Mouse (Mus musculus): ENCODE data around the gene Notch2. TPM values are rescaled to one million over a fixed set of nuclear protein-coding genes. Genes with fewer than 3 reads are reported as not detected.

Gene Notch2
- polyA plus RNA-seq, 1 experiment from 2014 or later = 14.5 TPM

GRCm38 (mm10) chr3:98060981-98061660, 47.8 kb downstream of the Notch2 start:
- H3K4me1 ChIP-seq (ENCODE audit: control insufficient read depth in 2 of 2, insufficient read depth in 2 of 2, low read length in 2 of 2) = peaks cover 38 to 61% of the 10 kb centered on the region in 2 experiments
- H3K9ac ChIP-seq (ENCODE audit: low read length) = no peak overlapping the region; the same call in 1 of the 2 replicates
- H3K4me2 ChIP-seq (ENCODE audit: low read length) = 0 out of 2 replicates have a peak overlapping the region, but pooled peaks have one; percentile 1
- H3K9me3 ChIP-seq (ENCODE audit: control insufficient read depth, low read length) = no peaks in the 10 kb centered on the region
- no peaks in the 10 kb centered on the region for H3K36me3 ChIP-seq (ENCODE audit: control insufficient read depth, insufficient read depth, low read length)
- H3K4me3 ChIP-seq (ENCODE audit: control insufficient read depth in 1 of 2, insufficient read depth in 1 of 2, low read depth in 1 of 2, low read length in 2 of 2) = no peak overlapping the region
- no peak for ATAC-seq (ENCODE audit: insufficient number of reproducible peaks, insufficient read depth, low FRiP score, low read depth)
- peak overlapping the region; percentile 35 to 90 for H3K27ac ChIP-seq (replicated peaks in 1 of 2; ENCODE audit: control insufficient read depth in 1 of 2, insufficient read depth in 1 of 2, low read depth in 2 of 2, low read length in 2 of 2)
- 36% methylated on average over 7 of the region's 7 CpGs for WGBS
- no peaks in the 10 kb centered on the region for H3K27me3 ChIP-seq (ENCODE audit: control insufficient read depth, insufficient read depth, low read length)

GRCm38 (mm10) chr3:98061661-98062330, 48.5 kb downstream of the Notch2 start:
- H3K4me1 ChIP-seq (ENCODE audit: control insufficient read depth in 2 of 2, insufficient read depth in 2 of 2, low read length in 2 of 2) = peaks cover 34 to 54% of the 10 kb centered on the region in 2 experiments
- no peaks in the 10 kb centered on the region for H3K9me3 ChIP-seq (ENCODE audit: control insufficient read depth, low read length)
- H3K4me3 ChIP-seq (ENCODE audit: control insufficient read depth in 1 of 2, insufficient read depth in 1 of 2, low read depth in 1 of 2, low read length in 2 of 2) = no peak overlapping the region
- peak overlapping the region; percentile 22; the same call in 1 of the 2 replicates for H3K9ac ChIP-seq (ENCODE audit: low read length)
- no peak for ATAC-seq (ENCODE audit: insufficient number of reproducible peaks, insufficient read depth, low FRiP score, low read depth)
- H3K4me2 ChIP-seq (ENCODE audit: low read length) = 0 out of 2 replicates have a peak overlapping the region, but pooled peaks have one; percentile 1
- no peaks in the 10 kb centered on the region for H3K36me3 ChIP-seq (ENCODE audit: control insufficient read depth, insufficient read depth, low read length)
- H3K27ac ChIP-seq (replicated peaks in 1 of 2; ENCODE audit: control insufficient read depth in 1 of 2, insufficient read depth in 1 of 2, low read depth in 2 of 2, low read length in 2 of 2) = peak overlapping the region; percentile 90 to 94
- WGBS = 23% methylated on average over 13 of the region's 13 CpGs
- H3K27me3 ChIP-seq (ENCODE audit: control insufficient read depth, insufficient read depth, low read length) = no peaks in the 10 kb centered on the region

GRCm38 (mm10) chr3:98062591-98063185, 49.4 kb downstream of the Notch2 start:
- no peak overlapping the region for H3K4me3 ChIP-seq (ENCODE audit: control insufficient read depth in 1 of 2, insufficient read depth in 1 of 2, low read depth in 1 of 2, low read length in 2 of 2)
- peaks cover 33 to 55% of the 10 kb centered on the region in 2 experiments for H3K4me1 ChIP-seq (ENCODE audit: control insufficient read depth in 2 of 2, insufficient read depth in 2 of 2, low read length in 2 of 2)

GRCm38 (mm10) chr3:98063186-98063771, 50.0 kb downstream of the Notch2 start:
- peak overlapping the region; percentile 90 to 94 for H3K27ac ChIP-seq (replicated peaks in 1 of 2; ENCODE audit: control insufficient read depth in 1 of 2, insufficient read depth in 1 of 2, low read depth in 2 of 2, low read length in 2 of 2)
- WGBS = 20% methylated on average over 8 of the region's 8 CpGs
- no peaks in the 10 kb centered on the region for H3K27me3 ChIP-seq (ENCODE audit: control insufficient read depth, insufficient read depth, low read length)
- H3K9me3 ChIP-seq (ENCODE audit: control insufficient read depth, low read length) = no peaks in the 10 kb centered on the region
- H3K36me3 ChIP-seq (ENCODE audit: control insufficient read depth, insufficient read depth, low read length) = no peaks in the 10 kb centered on the region
- H3K4me2 ChIP-seq (ENCODE audit: low read length) = peak overlapping the region; percentile 53
- H3K4me3 ChIP-seq (ENCODE audit: control insufficient read depth in 1 of 2, insufficient read depth in 1 of 2, low read depth in 1 of 2, low read length in 2 of 2) = no peak overlapping the region
- peak overlapping the region; percentile 47 for H3K9ac ChIP-seq (ENCODE audit: low read length)
- H3K4me1 ChIP-seq (ENCODE audit: control insufficient read depth in 2 of 2, insufficient read depth in 2 of 2, low read length in 2 of 2) = peaks cover 36 to 61% of the 10 kb centered on the region in 2 experiments
- ATAC-seq (ENCODE audit: insufficient number of reproducible peaks, insufficient read depth, low FRiP score, low read depth) = peak; percentile 25; the same call in 1 of the 2 replicates

More at GRCm38 (mm10) chr3:98062591-98063185, 49.4 kb downstream of the Notch2 start:
- Histone ChIP-seq H3K27ac (replicated peaks in 1 of 2; ENCODE audit: control insufficient read depth in 1 of 2, insufficient read depth in 1 of 2, low read depth in 2 of 2, low read length in 2 of 2) (peak overlapping the region; percentile 90 to 94), H3K27me3 (ENCODE audit: control insufficient read depth, insufficient read depth, low read length) (no peaks in the 10 kb centered on the region), H3K9ac (ENCODE audit: low read length) (peak overlapping the region; percentile 47), H3K4me2 (ENCODE audit: low read length) (peak overlapping the region; percentile 53), H3K36me3 (ENCODE audit: control insufficient read depth, insufficient read depth, low read length) (no peaks in the 10 kb centered on the region), H3K9me3 (ENCODE audit: control insufficient read depth, low read length) (no peaks in the 10 kb centered on the region)
- ATAC-seq (ENCODE audit: insufficient number of reproducible peaks, insufficient read depth, low FRiP score, low read depth) = no peak
- WGBS = 96% methylated on average over 1 of the region's 1 CpGs

GRCm38 (mm10) chr3:98063833-98064232, 50.5 kb downstream of the Notch2 start:
- Histone ChIP-seq H3K4me3 (ENCODE audit: control insufficient read depth in 1 of 2, insufficient read depth in 1 of 2, low read depth in 1 of 2, low read length in 2 of 2) (no peak overlapping the region), H3K27me3 (ENCODE audit: control insufficient read depth, insufficient read depth, low read length) (no peaks in the 10 kb centered on the region), H3K27ac (replicated peaks in 1 of 2; ENCODE audit: control insufficient read depth in 1 of 2, insufficient read depth in 1 of 2, low read depth in 2 of 2, low read length in 2 of 2) (peak overlapping the region; percentile 90 to 94), H3K36me3 (ENCODE audit: control insufficient read depth, insufficient read depth, low read length) (no peaks in the 10 kb centered on the region), H3K9me3 (ENCODE audit: control insufficient read depth, low read length) (no peaks in the 10 kb centered on the region), H3K4me2 (ENCODE audit: low read length) (peak overlapping the region; percentile 53), H3K4me1 (ENCODE audit: control insufficient read depth in 2 of 2, insufficient read depth in 2 of 2, low read length in 2 of 2) (peaks cover 36 to 64% of the 10 kb centered on the region in 2 experiments), H3K9ac (ENCODE audit: low read length) (peak overlapping the region; percentile 47)
- 25% methylated on average over 9 of the region's 9 CpGs for WGBS
- no peak for ATAC-seq (ENCODE audit: insufficient number of reproducible peaks, insufficient read depth, low FRiP score, low read depth)

GRCm38 (mm10) chr3:98065004-98065403, 51.7 kb downstream of the Notch2 start:
- Histone ChIP-seq H3K4me3 (ENCODE audit: control insufficient read depth in 1 of 2, insufficient read depth in 1 of 2, low read depth in 1 of 2, low read length in 2 of 2) (no peak overlapping the region), H3K36me3 (ENCODE audit: control insufficient read depth, insufficient read depth, low read length) (no peaks in the 10 kb centered on the region), H3K9me3 (ENCODE audit: control insufficient read depth, low read length) (no peaks in the 10 kb centered on the region), H3K4me2 (ENCODE audit: low read length) (no peak overlapping the region), H3K27me3 (ENCODE audit: control insufficient read depth, insufficient read depth, low read length) (no peaks in the 10 kb centered on the region), H3K9ac (ENCODE audit: low read length) (no peak overlapping the region), H3K4me1 (ENCODE audit: control insufficient read depth in 2 of 2, insufficient read depth in 2 of 2, low read length in 2 of 2) (peaks cover 36 to 68% of the 10 kb centered on the region in 2 experiments), H3K27ac (replicated peaks in 1 of 2; ENCODE audit: control insufficient read depth in 1 of 2, insufficient read depth in 1 of 2, low read depth in 2 of 2, low read length in 2 of 2) (peak overlapping the region in 1 of 2 experiments; percentile 90; a peak in 1 of 4 replicates)
- 67% methylated on average over 8 of the region's 8 CpGs for WGBS
- ATAC-seq (ENCODE audit: insufficient number of reproducible peaks, insufficient read depth, low FRiP score, low read depth) = no peak

- peaks cover 8% of the 10 kb centered on the region for H3K36me3 ChIP-seq (ENCODE audit: control insufficient read depth, insufficient read depth, low read length)
- H3K4me3 ChIP-seq (ENCODE audit: control insufficient read depth in 1 of 2, insufficient read depth in 1 of 2, low read depth in 1 of 2, low read length in 2 of 2) = no peak overlapping the region
- H3K4me1 ChIP-seq (ENCODE audit: control insufficient read depth in 2 of 2, insufficient read depth in 2 of 2, low read length in 2 of 2) = peaks cover 31 to 60% of the 10 kb centered on the region in 2 experiments
- no peaks in the 10 kb centered on the region for H3K9me3 ChIP-seq (ENCODE audit: control insufficient read depth, low read length)
- H3K27me3 ChIP-seq (ENCODE audit: control insufficient read depth, insufficient read depth, low read length) = no peaks in the 10 kb centered on the region
- H3K4me2 ChIP-seq (ENCODE audit: low read length) = no peak overlapping the region
- ATAC-seq (ENCODE audit: insufficient number of reproducible peaks, insufficient read depth, low FRiP score, low read depth) = no peak
- H3K27ac ChIP-seq (replicated peaks in 1 of 2; ENCODE audit: control insufficient read depth in 1 of 2, insufficient read depth in 1 of 2, low read depth in 2 of 2, low read length in 2 of 2) = no peak overlapping the region
- 75% methylated on average over 3 of the region's 3 CpGs for WGBS
- H3K9ac ChIP-seq (ENCODE audit: low read length) = no peak overlapping the region
Measured at GRCm38 (mm10) chr3:98066434-98066833, 53.1 kb downstream of the Notch2 start.
